Mouse (Mus musculus) cerebellum, adult 9-11 months (tissue): Measurements from ENCODE around the gene Gtse1.
"Not testable (repeated sequence)": the region's sequence is repeated elsewhere in the genome, so short reads cannot be mapped to it uniquely, and the experiment has no call there.

Experiments
- DNase-seq: peaks from one replicate; pipeline ENCODE4 v3.0.0; 2022

The Gtse1 gene

DNA sequence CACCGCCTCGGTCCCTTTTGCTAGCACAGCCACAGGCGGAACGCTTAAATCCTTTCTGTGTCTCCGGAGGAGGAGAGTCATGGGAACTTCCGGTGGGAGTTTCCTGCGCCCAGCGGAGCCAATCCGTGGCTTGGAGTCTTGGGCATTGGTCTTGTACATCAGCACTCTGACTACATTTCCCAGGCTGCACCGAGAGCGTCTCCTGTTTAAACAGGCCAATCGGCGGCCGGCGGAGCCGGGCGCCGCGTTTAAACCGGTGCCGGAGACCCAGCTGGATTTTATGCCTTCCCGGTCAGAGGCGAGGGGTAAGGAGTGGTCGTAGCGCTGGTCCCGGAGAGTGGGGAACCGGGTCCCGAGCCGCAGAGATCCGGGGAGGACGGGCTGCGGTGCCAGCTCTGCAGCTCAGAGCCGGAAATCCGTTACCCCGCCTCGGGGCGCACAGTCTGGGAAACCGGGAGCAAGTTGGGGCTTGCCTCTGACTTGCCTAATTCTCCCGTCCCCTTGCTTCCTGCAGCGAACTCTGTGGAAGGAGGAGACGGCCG lies at the start of gene Gtse1:
Gtse1 (plus strand) TSS at position 256 of the 542 bp plus-strand sequence.
- DNase-seq = peak; percentile 95

DNA sequence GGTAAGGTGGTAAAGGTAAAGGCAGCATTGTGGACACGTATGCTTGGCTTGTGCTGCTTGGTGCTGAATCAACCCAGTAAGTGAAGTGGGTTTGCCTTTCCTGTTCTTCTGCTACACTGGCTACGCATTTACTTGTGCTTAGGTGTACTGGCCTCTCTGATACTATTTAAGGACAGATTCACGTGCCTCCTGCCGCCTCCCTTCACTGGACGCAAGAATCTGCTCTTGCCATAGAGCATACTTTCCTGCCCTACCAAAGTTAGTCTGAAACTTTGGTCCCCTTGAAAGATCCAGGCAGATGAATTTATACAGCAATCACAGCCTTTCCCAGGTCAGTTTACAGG lies 49.1 kb upstream of the Gtse1 start:
- DNase-seq = no peak

DNA sequence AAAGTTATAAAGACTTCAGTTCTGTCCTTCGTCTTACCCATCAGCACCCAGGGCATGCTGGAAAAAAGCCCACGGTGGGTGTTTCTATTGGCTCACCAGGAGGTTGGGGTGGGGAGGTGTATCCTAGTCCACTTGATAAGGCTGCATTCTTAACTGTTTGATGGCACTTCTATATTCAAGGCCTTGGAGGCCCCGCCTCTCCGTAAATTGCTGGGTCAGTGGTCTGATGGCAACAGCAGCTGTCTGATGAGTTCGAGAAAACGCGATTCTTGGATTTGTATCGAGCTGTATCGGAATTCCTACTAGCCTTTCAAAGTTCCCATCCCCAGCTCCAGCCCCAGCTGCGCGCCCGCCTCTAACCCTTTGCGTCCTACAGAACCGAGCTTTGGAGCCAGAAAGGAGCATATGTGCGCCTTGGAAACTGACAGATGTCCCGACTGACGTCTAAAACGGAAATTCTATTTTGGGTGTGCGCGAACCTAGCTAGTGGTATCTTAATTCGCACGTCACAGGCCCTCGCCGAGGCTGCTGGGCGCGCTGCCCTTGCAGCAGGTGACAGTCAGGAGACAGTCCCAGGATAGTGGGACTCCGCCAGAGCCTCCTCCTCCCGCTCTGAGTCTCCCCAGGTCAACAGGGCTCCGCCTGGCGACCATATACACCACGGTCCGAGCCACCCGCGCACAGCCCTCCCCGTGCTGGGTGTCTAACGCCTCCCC lies 48.6 kb upstream of the Gtse1 start:
- DNase-seq = peak; percentile 93

DNA sequence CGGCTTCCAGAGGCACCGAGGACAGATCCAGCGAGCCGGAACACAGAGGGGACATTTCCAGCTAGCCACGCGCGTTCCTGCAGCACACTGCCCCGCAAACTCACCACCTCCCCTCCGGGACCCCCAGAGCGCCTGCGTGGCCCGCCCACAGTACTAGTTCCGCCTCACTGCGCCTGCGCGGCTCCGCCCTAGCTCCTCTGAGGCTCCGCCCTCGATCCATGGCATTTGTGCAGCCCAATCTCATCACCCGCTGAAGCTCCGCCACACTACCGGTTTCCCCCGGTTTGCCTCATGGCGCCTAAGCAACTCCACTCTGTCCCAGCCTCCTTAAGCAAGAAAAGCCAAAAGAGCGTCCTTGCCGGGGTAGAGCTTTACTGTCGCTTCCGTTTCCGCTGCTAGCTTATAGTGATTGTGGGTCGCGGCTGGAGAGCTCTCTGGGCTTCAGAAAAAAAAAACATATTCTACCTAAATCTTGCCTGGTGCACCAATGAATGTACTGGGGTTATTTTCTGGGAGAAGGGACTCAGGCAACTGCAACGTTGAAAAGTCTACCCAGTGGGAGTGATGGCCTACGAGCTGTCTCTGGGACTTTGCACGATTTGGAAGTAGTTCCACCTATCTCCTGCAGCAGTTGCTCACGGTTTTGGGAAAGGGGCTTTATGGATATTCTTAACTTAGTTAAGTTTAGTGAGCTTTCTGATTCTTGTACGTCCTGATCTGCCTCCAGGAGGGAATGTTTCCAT lies 47.8 kb upstream of the Gtse1 start, which contains the start of gene Cdpf1:
Cdpf1 (minus strand) TSS at position 163 of the 743 bp plus-strand sequence.
- peak; percentile 98 for DNase-seq

DNA sequence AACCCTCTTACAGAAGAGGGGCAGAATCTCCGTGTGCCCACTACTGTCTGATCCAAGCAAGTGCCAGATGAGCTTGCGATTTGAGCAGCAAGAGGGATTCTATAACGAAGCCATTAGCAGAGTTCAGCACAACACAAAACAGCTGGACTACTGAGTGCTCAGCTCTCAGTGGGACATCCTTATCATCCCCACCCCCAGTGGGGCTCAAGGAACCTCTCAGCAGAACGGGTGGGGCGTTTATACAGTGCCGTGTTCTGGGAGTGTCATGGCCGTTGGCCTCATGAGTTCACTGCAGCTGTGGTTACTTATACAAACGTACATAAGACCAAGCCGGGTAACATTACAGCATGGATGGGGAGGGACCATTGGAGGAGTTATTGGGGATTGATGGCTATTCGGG lies 46.1 kb upstream of the Gtse1 start:
- DNase-seq = no peak

DNA sequence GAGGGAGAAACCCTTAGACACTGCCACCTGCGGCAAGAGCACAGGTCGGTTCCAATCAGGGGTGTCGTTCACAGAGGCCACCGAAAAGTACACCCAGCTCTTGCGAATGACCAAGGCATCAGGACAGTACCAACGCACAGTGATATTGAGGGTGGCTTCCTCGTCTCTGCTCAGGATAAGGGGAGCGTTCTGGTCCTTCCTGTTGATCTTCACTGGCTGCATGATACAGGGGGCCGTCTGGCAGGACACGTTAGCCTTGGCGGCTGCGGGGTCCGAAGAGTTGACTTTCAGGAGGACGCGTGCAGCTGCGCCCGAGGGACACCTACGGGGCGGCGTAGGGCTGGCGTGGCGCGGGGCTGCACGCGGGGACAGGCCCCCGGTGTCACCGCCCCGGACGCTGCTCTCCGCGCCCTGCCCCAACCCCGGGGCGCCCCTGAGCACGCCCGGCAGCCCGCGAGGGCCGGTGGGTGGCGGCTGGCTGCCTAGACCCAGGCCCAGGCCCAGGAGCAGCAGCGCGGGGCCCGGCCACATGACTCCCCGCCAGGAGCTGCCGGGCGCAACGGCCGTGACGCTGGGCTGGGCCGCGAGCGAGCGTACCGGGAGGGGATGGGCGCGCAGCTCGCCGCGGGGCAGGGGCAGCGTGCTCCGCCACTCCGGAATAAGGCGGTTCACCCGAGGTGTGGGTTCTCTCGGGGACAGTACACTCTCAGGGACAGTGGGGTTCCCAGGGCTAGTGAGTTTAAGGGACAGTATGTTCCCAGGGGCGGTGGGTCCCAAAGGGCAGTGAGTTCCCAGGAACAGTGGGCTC lies 38.1 kb upstream of the Gtse1 start, which contains the start of gene Pkdrej:
Pkdrej (minus strand) TSS at position 532 of the 808 bp plus-strand sequence.
- peak; percentile 62 for DNase-seq

DNA sequence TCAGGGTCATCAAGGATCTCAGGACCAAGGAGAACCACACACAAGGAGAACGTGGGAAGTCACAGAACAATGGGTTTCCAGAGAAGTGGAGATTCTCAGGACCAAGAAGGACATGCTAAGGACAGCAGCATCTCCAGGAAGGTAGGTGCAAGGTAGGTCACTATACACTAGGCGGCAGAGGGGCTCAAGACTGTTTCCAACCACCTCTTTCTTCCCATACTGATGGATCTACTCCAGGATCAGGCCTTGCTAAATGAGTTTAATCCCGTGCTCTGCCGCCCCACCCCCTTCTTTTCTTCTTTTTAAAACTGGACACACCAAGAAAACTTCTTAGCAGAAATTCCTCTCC lies 37.6 kb upstream of the Gtse1 start:
- DNase-seq = no peak

DNA sequence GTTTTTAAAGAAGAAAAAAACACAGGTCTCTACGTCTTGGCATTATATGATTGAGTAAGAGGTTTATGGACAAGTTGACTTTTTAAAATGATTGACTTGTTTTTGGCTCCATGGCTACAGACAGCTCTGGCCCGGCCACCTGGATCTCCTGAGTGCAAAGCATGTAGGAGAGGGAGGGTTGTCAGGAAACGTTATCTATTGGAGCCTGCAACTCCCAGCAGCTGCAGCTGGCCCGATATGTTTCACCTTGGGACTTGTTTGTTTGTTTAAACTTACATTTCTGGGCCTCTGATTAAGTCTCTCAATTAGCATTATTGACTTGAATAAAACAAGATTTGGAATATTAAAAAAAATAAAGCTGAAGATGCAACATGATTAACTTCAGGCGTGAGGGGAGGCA lies 32.9 kb upstream of the Gtse1 start:
- no peak for DNase-seq

DNA sequence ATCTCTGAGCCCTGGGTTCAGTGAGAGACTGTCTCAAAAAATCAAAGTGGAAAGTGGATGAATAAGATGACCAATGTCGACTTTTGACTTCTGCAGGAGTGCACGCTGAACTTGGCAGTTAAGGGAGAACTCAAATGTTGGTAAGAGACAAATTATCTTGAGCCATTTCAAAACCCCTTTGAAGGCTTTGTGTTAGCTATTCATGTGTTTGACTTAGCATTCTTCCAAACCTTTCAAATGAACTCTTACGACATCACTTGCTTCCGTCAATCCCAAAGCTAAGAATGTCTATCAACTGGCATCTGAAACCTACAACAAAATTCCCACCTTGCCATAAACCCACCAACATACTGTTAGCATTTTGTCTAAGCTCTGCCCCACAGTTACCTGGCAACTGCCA lies 31.5 kb upstream of the Gtse1 start:
- no peak for DNase-seq

DNA sequence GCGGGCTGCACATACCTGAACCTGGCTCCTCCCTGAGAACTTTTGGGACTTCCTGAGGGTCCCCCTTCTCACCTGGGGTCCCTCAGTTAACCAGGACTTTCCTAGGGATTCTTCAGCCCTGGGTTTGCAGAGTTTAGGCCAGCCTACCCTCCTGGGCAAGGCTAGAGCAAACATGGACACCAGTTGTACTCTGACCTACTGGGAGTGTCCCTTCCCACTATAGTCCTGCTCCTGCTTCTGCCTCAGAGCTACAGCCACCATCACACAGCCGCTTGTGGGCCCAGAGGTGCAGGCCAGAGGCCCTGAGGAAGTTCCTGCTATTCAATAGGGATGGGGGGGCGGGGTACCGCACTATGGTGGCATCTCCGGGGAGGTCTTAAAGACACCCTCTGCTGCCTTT lies 30.1 kb upstream of the Gtse1 start:
- DNase-seq = no peak

DNA sequence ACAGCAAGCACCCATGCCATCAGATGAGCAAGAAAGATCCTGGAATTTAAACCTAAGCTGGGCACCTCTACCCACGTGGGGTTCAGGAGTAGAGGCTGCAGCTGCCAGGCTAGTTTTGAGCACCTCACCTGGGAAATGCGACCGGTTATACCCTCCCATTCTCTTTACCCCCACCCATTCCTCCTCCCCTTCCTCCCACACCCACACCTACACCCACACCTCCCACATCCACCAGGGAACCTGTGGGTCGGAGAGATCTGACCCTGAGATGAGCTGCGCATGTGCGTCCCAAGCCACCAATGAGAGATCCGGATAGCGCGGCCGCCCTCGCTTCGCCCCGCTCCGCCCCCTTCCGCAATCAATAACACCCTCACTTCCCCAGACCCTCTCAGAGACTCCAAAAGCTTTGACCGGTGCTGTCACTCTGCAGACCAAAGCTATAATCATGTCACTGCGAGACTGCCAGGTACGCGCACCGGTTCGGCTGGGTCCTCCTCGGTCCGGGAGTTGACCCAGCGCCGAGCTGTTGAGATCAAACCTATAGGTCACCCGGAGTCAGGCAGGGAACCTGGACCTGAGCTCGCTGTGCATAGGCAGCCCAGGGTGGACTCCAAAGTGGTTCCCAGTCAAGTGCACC lies 27.5 kb upstream of the Gtse1 start, which contains the start of gene Ttc38:
Ttc38 (plus strand) TSS at position 353 of the 637 bp plus-strand sequence.
- DNase-seq = peak; percentile 91

DNA sequence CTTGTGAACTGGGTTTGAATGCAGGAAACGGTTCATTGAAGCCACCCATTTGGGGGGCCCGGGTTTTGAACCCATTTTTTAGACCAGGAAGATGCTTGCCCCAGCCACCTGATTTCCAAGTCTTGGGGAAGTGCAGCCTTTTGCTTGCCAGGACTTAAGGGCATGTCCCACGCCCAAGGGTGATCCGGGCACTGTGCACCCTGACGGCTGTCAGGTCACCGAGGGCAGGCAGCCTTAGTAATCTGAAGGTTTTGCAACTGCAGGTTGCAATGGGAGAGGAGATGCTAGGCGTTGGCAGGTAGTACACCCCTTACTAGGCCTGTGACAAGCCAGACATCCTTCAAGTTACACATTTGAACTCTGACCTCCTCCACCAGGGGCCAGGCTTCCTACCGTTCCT lies 26.9 kb upstream of the Gtse1 start:
- no peak for DNase-seq

DNA sequence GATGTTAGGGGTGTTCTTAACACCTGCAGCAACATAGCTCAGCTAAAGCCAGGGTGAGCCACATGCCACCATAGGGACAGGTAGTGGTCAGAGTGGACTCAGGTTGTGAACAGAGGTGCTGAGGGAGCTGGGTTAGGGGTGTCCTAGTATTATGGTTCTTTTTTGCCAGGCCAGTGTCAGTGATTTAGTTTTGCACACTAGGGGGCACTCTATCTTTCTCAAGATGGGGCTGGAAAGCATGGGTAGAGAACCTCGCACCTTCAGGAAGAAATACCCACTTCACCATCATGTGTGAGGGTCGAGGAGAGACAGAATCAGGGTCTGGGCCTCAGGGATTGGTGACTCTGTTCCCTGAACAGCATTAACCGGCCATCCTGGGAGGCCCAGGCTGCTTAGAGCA lies 24.2 kb upstream of the Gtse1 start:
- DNase-seq = no peak

DNA sequence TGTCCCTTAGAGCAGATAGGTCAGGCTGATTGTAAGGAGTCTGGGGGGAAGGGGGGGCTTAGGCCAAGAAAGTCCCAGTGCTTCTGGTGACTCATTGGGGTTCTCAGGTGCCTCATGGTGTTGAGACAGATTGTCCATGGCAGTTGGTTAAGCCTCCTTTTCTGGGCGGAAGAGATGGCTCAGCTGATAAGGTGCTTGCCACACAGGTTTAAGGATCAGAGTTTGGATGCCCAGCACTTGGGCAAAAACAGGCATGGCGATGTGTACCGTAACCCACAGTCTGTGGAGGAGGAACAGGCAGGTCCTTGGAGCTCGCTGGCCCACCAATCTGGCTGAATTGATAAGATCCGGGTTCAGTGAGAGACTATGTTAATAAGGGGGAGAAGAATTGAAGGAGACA lies 22.7 kb upstream of the Gtse1 start:
- no peak for DNase-seq

DNA sequence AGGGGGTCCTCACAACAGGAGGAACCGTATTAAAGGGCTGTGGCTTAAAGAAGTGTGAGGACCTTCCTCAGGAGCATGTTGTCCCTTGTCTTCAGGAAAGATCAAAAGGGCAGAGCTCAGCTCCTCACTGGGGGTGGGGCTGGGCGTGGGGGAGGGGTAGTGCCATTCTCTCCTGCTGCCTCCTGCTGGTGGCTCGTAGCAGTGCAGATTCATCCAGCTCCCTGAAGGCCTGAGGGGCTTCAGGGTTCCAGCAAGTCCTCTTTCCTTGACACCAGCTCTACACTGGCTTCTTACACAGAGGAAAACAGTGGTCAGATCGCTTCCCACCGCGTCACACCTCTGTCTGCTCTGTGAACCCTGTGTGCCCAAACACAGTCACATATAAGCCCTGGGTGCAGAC lies 18.6 kb upstream of the Gtse1 start:
- no peak for DNase-seq

DNA sequence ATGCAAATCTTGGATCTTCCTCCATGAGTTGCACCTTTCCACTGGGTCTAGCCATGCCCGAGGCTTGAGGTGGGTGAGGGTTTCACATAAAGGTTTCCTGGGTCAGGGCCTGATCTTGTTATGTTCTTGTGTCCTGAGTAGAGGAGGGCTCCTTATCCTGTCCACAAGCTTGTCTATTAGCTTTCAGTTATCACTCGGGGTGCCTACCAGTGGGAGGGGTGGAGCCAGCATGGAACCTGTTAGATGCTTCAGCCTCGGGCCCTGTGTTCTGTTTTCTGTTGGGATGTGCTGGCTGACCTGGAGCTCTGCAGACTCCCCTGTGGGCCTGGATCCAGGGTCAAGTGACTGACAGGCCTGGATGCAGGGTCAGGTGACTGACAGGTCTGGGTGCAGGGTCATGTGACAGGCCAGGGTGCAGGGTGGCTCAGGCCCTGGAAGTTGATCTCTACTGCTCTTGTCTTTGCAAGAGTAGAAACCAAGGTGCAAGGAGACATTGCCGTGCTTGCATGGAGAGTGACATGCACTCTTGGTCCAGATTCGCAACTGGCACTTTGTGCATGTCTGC lies 17.7 kb upstream of the Gtse1 start:
- DNase-seq = no peak

DNA sequence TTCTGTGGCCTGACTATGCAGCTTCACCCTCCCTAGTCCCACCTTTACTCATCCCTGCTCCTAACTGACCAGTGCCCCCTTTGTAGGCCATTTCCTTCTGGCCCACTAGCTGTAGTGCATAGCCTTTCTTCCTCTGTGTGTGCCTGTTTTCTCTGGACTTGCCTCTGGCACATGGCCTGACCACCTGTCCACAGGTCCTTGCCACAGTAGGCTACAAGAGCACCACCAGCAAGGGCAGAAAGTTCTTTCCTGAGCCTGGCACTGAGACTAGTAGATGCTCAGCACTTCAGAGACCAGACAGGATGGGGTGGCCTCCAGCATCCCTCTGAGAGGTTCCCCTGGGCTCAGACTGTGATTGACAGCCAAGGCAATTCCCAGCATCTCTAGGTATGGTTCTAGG lies 14.5 kb upstream of the Gtse1 start:
- DNase-seq = peak; percentile 64

DNA sequence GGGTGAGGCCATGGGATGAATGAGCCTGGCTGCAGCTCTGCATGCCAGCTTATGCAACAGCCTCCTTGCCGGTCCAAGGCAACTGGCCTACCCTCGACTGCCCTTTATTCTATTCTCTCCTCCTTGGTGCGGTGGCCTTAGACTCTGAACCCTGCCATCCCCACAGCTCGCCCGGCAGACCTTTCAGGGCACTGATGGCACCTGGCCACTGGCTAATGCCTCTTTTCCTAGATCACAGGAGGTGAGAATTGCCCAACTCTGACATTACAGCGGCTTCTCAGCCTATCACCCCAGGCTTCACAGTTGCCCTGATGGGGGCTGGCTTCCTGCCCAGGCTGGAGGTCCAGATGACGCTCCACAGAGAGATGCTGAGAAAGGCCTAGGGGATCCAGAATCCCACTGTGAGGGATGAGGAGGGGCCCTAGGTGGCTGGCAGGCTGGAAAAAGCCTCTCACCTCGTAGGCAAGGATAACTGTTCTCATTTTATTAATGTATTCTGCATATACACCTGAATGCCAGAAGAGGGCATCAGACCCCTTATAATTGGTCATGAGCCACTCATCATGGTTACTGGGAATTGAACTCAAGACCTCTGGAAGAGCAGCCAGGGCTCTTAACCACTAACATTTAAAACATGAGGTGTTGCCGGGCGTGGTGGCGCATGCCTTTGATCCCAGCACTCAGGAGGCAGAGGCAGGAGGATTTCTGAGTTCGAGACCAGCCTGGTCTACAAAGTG lies 7.7 kb upstream of the Gtse1 start:
- DNase-seq = no peak

DNA sequence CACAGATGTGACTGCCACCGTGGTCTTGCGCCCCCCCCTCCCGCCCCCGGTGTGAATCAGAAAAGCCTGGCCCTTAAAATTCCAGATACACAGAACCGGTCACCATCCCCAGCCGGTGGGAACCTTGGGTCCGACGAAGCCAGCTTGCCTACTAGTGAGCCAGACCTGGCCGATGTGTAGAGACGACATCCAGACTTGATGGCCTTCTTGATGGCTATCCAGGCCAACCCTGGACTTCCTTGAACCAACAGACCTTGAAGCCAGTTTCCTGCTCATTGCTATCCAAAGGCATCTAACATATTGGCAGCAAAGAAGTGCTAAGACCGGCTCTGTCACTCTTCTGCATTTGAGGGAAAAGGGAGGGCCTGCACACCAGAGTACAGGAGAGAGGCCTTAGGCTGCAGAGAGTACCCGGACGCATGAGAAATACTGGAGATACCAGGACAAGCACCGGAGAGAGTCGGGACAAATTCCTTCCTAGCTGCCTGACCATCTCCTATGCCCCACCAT lies 510 bp upstream of the Gtse1 start:
- no peak for DNase-seq

DNA sequence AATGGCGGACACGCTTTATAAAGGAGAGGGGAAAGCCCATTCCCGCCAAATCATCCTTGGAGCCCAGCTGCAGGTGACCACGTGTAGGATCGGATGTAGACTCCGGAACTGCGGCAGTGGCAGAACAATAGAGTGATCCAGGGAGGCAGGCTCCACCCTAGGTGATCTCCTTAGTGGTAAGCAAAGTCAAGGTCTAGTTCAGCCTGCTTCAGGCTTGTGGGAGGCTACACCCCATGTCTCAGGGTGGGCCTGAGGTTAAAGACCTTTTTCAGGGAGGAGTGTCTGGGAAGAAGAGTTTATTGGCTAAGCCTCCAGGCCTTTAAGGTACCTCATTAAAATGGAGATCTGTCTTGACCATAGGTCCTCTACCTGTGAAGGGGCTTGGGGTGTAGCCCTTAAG lies 6.4 kb downstream of the Gtse1 start:
- DNase-seq = not testable (repeated sequence)

DNA sequence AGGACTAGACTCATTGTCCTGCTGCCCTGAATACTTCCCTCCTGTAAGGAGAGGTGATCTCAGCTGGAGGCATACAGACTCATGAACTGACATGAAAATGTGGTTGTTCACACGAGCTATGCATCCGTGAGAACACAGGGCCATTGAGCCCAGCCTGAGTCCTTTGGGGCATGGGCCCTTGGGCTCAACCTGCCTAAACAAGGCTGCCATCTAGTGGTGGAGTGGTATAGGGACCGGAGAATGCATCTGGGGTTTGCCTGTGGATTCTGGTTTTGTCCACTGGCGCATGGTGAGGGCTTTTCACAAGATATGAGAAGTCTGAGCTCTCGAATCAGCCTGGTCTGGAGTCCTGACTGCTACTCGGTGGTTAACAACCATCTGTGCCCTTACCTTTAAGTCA lies 8.2 kb downstream of the Gtse1 start:
- peak; percentile 69 for DNase-seq

DNA sequence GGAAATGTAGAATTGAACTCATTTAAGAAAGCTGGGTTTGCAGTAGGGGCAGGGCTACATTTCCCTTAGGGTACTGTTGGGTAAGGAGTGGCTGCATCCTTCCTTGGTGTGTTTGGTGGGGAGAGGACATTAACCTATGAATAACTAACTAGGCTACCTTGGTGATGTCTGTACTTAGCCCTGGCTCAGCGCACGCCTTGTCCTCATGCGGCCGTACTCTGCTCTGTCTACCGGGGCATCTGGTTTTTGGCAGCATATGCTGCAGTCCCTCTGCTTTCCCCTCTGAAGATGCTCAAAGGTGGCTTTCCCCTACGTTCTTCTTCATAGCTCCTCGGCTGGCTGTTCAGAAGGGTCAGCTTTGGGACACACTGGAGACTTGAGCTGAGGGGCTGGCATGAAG lies 17.8 kb downstream of the Gtse1 start:
- no peak for DNase-seq
